Mouse (Mus musculus) Patski (cell line): ENCODE results near the gene Mfsd12. TPM values are rescaled to one million over a fixed set of nuclear protein-coding genes. Genes with fewer than 3 reads are reported as not detected.
A peak's percentile ranks its signal among the peaks of the same experiment; 100 is the strongest.

Experiments
- ATAC-seq: fragments of 100-300 bp; one replicate; pipeline ENCODE4 v1.8.0; 2021
- CTCF ChIA-PET: fragments of 350-600 bp; sonication (Branson Sonifier 250); formaldehyde crosslinking; loops from one replicate; lab custom pipeline; 2022; ENCODE audit warnings: inconsistent platforms; lab: Charles Lee
- POLR2A ChIA-PET: fragments of 350-600 bp; sonication (Branson Sonifier 250); formaldehyde crosslinking; loops from one replicate; lab custom pipeline; 2022; ENCODE audit warnings: antibody characterized with exemption, inconsistent platforms; lab: Charles Lee
- DNase-seq: peaks from one replicate; pipeline ENCODE4 v3.0.0-alpha.2; 2011; ENCODE audit warnings: low read depth, low spot score
- H3K27me3 ChIP-seq: fragments of 371-371 bp; one replicate; pipeline ENCODE4 v1.5.1; 2021
- CTCF ChIP-seq: fragments of 100-300 bp; IDR thresholded peaks from one replicate; pipeline ENCODE4 v1.5.1; 2021
- in situ Hi-C: fragments of 300-500 bp; cut with MboI; formaldehyde crosslinking; loops from 3 replicates; pipeline ENCODE4 v1.11.1; 2018; ENCODE audit warnings: low pct_unique_long_range_greater_than_20kb, mixed read lengths
- polyA plus RNA-seq: library from polyadenylated mRNA; unstranded; gene quantifications from one replicate; pipeline ENCODE4 v1.2.3, GENCODE M21; 2021

Mfsd12 gene
- polyA plus RNA-seq, 1 experiment from 2014 or later, result 23.9 TPM

DNA sequence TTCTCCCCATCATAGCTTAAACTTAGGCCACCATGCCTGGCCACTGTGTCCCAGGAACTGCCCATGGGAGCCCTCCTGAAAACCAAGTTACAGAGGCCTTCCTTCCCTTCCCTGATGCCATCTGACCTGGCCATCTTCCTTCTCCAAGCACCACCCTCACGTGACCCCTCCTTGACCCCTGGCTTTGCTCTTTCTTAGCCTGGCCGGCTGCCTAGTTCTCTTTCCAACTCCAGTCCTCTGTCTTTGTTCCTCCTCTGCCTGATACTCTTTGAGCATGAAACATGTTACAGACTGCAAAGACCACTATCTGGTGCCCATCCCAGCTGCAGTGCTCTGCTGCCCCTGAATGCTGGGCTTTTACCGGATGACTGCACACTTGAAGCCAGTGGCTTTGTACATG lies 32.1 kb downstream of the Mfsd12 start:
- ChIA-PET CTCF (interaction anchor here (0.6 to 1.9 kb wide), 6 partner anchors 13 to 92 kb away, joined by 3 to 18 read pairs (median 4); no protein-coding TSS in a partner anchor), POLR2A (interaction anchor here (1.0 kb wide), 1 partner anchor 62 kb away, joined by 3 read pairs; no protein-coding TSS in a partner anchor)
- DNase-seq (no peak), ATAC-seq (no peak)
- TF ChIP-seq CTCF, result no peak
- in situ Hi-C loops, result no loop called here
- H3K27me3 ChIP-seq, result no peaks in the 10 kb centered on the region

DNA sequence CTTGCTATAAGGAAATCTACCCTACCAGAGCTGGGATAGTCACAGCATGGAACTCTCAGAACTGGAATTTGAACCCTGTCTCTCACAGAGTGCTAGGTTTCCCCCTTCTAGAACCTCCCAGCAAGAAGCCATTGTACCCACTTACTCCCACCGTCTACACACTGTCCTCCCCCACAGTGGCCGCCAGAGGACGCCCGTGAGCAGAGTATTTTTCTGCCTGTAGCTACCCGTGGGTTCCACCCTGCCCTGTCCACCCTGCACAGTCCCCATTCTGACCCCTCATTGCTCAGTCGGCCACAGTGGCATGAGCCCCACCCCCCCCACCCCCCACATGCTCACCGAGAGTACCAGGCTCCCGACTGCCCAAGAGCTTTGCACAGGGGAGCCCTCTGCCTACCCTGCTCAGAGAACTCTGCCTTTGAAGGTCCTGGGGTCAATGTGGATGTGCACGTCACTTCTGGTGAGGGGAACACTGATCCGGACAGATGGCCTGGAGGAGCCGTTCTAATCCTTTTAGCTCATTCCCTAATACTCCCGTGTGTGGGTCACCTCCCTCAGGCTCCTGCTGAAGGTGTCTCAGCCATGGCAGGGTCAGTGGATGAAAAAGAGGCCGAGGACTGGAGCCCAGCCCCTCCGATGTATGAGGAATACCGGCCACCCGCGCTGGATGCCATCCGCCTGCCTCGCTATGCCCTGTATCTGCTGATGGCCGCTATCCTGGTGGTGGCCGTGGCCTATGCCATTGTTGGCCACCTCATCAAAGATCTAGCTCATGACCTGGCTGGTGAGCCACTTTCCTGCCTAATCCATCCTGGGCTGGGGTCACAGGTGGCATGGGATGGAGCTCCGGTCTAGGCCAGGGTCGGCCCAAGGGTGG lies 32.7 kb downstream of the Mfsd12 start:
- in situ Hi-C loops, result loop anchor here (5.0 kb wide), 1 partner anchor 52 kb away; no protein-coding TSS in a partner anchor
- TF ChIP-seq CTCF, result no peak
- DNase-seq, result no peak
- peak; percentile 56 for ATAC-seq
- POLR2A ChIA-PET, result interaction anchor here (1.0 kb wide), 1 partner anchor 61 kb away, joined by 3 read pairs; no protein-coding TSS in a partner anchor
- CTCF ChIA-PET, result interaction anchor here (0.6 to 1.9 kb wide), 12 partner anchors 9 to 244 kb away, joined by 3 to 18 read pairs (median 4); partner anchors contain the start of genes Fzr1 and Pip5k1c
- no peaks in the 10 kb centered on the region for H3K27me3 ChIP-seq

DNA sequence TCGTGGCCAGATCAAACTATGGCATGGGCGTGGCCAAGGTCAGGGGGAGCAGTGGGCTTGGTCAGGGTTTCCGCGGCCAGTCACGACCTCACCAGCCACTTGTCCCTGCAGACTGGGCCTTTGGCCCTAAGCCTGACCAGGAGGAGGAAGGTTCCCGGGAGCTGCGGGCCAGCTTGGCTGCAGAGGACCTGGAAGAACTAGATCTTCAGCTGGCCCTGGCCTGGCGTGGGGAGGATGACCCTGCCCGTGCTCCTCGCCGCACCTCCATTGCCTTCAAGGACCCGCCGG lies 33.3 kb downstream of the Mfsd12 start:
- DNase-seq (no peak), ATAC-seq (no peak)
- no peak for TF ChIP-seq CTCF
- in situ Hi-C loops, result loop anchor here (5.0 kb wide), 1 partner anchor 52 kb away; no protein-coding TSS in a partner anchor
- no peaks in the 10 kb centered on the region for H3K27me3 ChIP-seq
- POLR2A ChIA-PET, result no interaction called here
- CTCF ChIA-PET, result interaction anchor here (0.9 to 1.9 kb wide), 5 partner anchors 11 to 98 kb away, joined by 3 to 18 read pairs (median 4); partner anchors contain the start of gene Pip5k1c

DNA sequence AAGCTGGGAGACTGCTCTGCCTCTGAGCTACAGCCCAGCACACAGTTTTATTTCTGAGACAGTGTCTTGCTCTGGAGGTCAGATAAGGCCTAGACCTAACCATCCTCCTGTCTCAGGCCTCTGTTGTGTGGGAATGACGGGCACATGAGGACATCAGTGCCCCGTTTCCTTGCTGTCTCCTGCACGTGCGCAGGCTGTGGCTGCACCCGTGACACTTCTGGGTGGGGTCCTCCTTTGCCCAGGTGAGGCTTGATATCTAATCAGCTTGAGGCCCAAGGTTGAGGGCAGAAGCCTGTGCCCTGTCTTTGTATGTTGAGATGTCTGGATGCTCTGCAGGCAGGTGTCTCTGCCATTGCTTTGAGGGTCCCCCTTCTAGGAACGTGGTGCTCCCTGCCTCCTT lies 35.0 kb downstream of the Mfsd12 start:
- H3K27me3 ChIP-seq, result no peaks in the 10 kb centered on the region
- ATAC-seq (no peak), DNase-seq (no peak)
- TF ChIP-seq CTCF, result no peak
- in situ Hi-C loops, result loop anchor here (5.0 kb wide), 1 partner anchor 50 kb away; no protein-coding TSS in a partner anchor
- ChIA-PET CTCF (interaction anchor here (4.5 kb wide), 1 partner anchor 59 kb away, joined by 24 read pairs; no protein-coding TSS in a partner anchor), POLR2A (interaction anchor here (0.8 to 0.9 kb wide), 2 partner anchors 11 to 35 kb away, joined by 3 read pairs; partner anchors contain the start of gene Mfsd12)

DNA sequence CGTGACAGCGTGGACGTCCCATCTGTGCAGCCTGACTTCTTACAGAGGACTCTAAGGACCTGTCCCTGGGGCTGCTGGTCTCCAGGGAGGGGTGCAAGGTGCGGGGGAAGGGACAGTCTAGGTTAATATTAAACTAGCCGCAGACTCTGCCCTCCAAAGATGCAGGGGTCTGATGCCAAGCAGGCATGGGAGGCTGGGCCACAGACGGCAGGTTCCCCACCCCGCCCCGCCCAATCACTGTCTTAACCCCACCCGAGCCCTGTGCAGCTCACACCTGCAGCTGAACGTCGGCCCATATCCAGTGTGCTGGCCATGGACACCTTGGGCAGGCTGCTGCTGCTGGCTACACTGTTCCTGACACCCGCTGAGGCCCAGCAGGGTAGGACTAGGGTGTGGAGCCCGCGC lies 35.5 kb downstream of the Mfsd12 start, which contains the start of gene Smim24:
Gene Smim24, plus strand, starts transcription at position 271 of the 405 bp plus-strand sequence.
- TF ChIP-seq CTCF, result no peak
- in situ Hi-C loops, result loop anchor here (5.0 kb wide), 1 partner anchor 50 kb away; no protein-coding TSS in a partner anchor
- ChIA-PET CTCF (interaction anchor here (4.5 kb wide), 1 partner anchor 58 kb away, joined by 24 read pairs; no protein-coding TSS in a partner anchor), POLR2A (interaction anchor here (0.9 kb wide), 1 partner anchor 36 kb away, joined by 3 read pairs; the partner anchor contains the start of gene Mfsd12)
- DNase-seq (no peak), ATAC-seq (no peak)
- no peaks in the 10 kb centered on the region for H3K27me3 ChIP-seq

DNA sequence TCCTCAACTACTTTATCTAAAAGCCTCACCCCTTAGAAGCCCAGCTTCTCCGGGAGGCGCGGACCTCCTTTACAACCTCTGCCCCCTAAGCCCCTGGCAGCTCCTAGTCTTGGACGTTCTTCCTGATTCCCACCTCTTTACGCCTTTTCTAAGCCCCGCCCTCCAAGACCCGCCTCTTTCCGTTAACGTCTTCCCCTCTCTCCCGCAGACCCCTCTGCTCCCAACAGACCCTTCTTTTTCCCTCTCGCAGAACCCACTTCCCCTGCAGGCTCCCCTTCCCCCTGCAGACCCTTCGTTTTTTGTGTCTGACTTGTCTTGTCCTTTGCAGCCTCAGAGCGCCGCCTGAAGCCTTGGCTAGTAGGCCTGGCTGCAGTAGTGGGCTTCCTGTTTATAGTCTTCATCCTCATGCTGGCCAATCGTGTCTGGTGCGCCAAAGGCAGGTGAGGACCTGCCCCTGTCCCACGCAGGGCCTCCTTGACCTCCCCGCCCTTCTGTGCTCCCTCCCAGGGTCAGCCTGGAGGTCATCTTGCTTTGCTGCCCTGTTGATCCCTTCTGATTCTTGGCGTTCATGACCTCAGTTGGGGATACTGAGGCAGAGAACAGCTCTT lies 36.3 kb downstream of the Mfsd12 start:
- DNase-seq (no peak), ATAC-seq (no peak)
- no peak for TF ChIP-seq CTCF
- ChIA-PET CTCF (interaction anchor here (4.5 kb wide), 1 partner anchor 58 kb away, joined by 24 read pairs; no protein-coding TSS in a partner anchor), POLR2A (interaction anchor here (1.0 kb wide), 1 partner anchor 9 kb away, joined by 3 read pairs; no protein-coding TSS in a partner anchor)
- in situ Hi-C loops, result loop anchor here (5.0 kb wide), 1 partner anchor 49 kb away; no protein-coding TSS in a partner anchor
- no peaks in the 10 kb centered on the region for H3K27me3 ChIP-seq

DNA sequence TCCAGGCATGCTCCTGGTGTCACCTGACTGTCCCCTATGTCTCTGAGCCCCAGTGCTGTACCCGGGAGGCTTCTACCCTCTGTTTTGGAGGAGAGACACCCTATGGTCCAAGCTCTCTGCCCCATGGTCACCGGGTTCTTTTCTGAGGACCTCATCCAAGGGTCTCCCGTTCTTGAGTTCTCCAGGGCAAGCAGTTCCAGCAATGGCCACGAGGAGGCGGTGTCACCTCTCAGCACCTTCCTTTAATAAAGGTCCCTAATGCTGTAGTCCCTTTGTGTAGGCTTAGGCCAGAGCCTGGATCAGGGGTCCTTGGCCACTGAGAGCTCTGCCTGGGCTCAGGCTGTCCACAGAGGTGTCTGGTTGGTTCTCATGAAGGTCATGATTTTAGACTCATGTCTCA lies 37.8 kb downstream of the Mfsd12 start:
- DNase-seq, result no peak
- no peak for TF ChIP-seq CTCF
- no peaks in the 10 kb centered on the region for H3K27me3 ChIP-seq
- no peak for ATAC-seq
- in situ Hi-C loops, result no loop called here
- ChIA-PET POLR2A (interaction anchor here (0.6 kb wide), 2 partner anchors 13 to 79 kb away, joined by 3 to 5 read pairs; no protein-coding TSS in a partner anchor), CTCF (interaction anchor here (0.8 to 4.5 kb wide), 6 partner anchors 10 to 64 kb away, joined by 3 to 24 read pairs (median 4); partner anchors contain the start of gene Fzr1)

DNA sequence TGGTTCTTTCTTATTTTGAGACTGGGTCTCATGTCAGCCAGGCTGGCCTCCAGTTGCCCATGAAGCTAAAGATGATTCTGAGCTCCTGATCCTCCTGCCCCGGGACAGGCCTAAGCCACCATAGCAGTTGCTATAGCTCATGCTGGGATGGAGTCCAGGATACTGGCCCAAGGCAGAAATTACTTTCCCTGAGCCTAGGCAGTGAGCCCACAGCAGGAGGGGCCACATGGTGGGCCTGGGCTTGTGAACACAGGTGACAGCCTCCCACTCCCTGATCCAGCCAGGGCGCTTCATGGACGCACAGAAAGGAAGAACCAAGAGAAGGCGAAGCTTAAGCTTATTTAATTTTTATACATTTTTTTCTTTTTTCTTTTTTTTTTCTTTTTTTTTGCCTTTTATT lies 38.6 kb downstream of the Mfsd12 start:
- CTCF ChIA-PET, result interaction anchor here (0.8 to 4.5 kb wide), 6 partner anchors 10 to 63 kb away, joined by 3 to 24 read pairs (median 4); partner anchors contain the start of gene Fzr1
- in situ Hi-C loops, result no loop called here
- no peak for ATAC-seq
- TF ChIP-seq CTCF, result no peak
- no peak for DNase-seq
- no peaks in the 10 kb centered on the region for H3K27me3 ChIP-seq
- POLR2A ChIA-PET, result no interaction called here

DNA sequence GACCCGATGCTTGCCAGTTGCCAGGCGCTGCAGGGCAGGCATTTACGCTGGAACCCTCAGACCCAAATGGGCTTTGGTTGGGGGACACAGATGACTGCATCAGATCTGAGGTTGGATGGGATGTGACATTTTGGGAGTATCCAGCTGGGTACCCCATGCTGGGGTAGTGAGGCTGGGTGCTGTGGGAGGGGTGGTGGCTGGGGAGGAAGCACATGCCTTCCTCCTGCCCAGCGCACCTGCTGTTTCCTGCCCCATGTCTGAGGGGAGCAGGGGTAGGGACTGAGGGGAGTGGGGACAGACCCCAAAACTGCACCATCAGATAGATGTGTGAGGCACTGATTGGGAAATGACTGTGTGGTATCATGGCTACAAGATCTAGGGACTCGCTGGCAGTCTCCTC lies 39.5 kb downstream of the Mfsd12 start:
- no peaks in the 10 kb centered on the region for H3K27me3 ChIP-seq
- in situ Hi-C loops, result no loop called here
- ChIA-PET POLR2A (no interaction called here), CTCF (interaction anchor here (2.4 to 4.5 kb wide), 2 partner anchors 43 to 54 kb away, joined by 5 to 24 read pairs; no protein-coding TSS in a partner anchor)
- no peak for TF ChIP-seq CTCF
- DNase-seq (no peak), ATAC-seq (no peak)

DNA sequence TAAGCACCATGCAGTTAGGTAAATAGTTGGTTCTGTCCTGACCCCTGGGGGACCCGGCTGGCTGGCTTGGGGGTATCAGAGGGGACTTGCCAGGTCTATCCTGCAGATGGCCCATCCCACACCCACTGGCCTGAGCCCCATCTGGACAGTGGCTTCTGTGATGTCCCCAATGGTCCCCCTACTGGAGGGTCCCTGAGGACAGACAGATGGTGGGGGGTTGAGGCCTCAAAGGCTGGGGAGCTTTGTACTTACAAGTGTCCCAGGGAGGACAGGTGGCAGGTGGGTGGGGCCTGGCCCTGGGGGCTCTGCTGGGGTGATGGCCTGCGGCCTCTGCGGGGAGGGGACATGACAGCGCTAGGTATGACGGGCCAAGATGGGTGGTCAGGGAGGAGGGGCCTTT lies 42.0 kb downstream of the Mfsd12 start:
- ChIA-PET POLR2A (no interaction called here), CTCF (interaction anchor here (1.3 kb wide), 1 partner anchor 51 kb away, joined by 3 read pairs; no protein-coding TSS in a partner anchor)
- no peaks in the 10 kb centered on the region for H3K27me3 ChIP-seq
- no peak for TF ChIP-seq CTCF
- ATAC-seq (no peak), DNase-seq (no peak)
- in situ Hi-C loops, result no loop called here
